Mouse (Mus musculus) lung, adult 2 months (tissue): ENCODE results near the gene Arpc2.

Experiments
- CTCF ChIP-seq: fragments of 200-500 bp; IDR thresholded peaks from 2 replicates; pipeline ENCODE4 v1.5.1; 2011; ENCODE audit warnings: mild to moderate bottlenecking, low read length, control low read depth; ENCODE audit not compliant: insufficient read depth
- POLR2A ChIP-seq: fragments of 200-500 bp; IDR thresholded peaks from 2 replicates; pipeline ENCODE4 v1.6.1; 2011; ENCODE audit warnings: low read depth, mild to moderate bottlenecking, control low read depth, low read length, borderline replicate concordance; ENCODE audit errors: extremely low read depth

DNA sequence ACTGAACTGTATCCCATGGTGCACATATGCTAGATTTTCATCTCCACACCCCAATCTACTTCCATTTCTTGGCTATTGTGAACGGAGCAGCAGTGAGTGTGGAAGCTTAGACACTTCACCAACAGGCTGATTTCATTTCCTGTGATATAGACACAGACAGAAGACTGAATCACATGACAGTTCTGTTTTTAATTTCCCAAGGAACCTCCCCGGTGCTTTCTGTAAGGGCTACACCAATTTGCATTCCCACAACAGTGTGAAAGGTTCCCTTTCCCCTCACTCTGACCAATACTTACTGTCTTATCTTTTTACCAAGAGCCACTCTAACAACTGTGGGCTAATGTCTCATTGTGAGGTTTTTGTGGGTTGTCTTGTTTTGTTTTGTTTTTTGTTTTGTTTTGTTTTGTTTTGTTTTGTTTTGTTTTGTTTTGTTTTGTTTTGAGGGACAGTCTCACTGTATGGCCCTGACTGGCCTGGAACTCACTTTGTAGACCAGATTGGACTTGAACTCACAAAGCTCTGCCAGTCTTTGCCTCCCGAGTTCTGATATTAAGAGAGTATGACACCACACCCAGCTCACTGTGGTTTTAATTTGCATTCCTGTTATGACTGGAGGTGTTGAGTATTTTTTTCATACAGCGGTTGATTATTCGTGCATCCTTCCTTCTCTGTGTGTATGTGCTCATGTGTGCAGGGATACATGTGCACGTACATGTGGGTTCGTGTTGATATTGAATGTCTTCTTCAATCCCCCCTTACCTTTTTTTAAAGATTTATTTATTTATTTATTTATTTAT is 34.6 kb upstream of the Arpc2 start:
- TF ChIP-seq CTCF (no peak), POLR2A (no peak)
